Mouse (Mus musculus): Measurements from ENCODE around the gene Ubxn11. TPM values are rescaled to one million over a fixed set of nuclear protein-coding genes. Genes with fewer than 3 reads are reported as not detected.

The Ubxn11 gene
- polyA plus RNA-seq, 1 experiment from 2014 or later = 2.9 TPM

- H3K4me1 ChIP-seq = peaks cover 17% of the 10 kb centered on the region
- H3K36me3 ChIP-seq = peaks cover 22% of the 10 kb centered on the region; the same call in 1 of the 2 replicates
- WGBS = 93% methylated on average over 3 of the region's 3 CpGs
- H3K27me3 ChIP-seq (ENCODE audit: insufficient read depth, poor library complexity, severe bottlenecking) = no peaks in the 10 kb centered on the region
- H3K4me3 ChIP-seq = no peak overlapping the region
- no peak overlapping the region for H3K27ac ChIP-seq
- no peak for DNase-seq (ENCODE audit: low spot score)
- no peaks in the 10 kb centered on the region for H3K9me3 ChIP-seq
Observed at GRCm38 (mm10) chr4:134166906-134167305, 64.5 kb downstream of the Ubxn11 start.

GRCm38 (mm10) chr4:134172391-134172790, 70.0 kb downstream of the Ubxn11 start:
- Histone ChIP-seq H3K4me3 (no peak overlapping the region), H3K36me3 (peaks cover 24% of the 10 kb centered on the region; the same call in 1 of the 2 replicates), H3K4me1 (no peaks in the 10 kb centered on the region), H3K9me3 (no peaks in the 10 kb centered on the region), H3K27ac (no peak overlapping the region), H3K27me3 (ENCODE audit: insufficient read depth, poor library complexity, severe bottlenecking) (no peaks in the 10 kb centered on the region)
- no peak for DNase-seq (ENCODE audit: low spot score)
- 73% methylated on average over 3 of the region's 3 CpGs for WGBS

Other genes with a start within 250 kb of the Ubxn11 start
- 31.1 and 39.9 TPM in 2 replicates for gene Rps6ka1, start 214.8 kb upstream of the Ubxn11 start, polyA plus RNA-seq (2016; fragmentation: Nextera tagmentation; extraction: Ambion mirVana)
- 2,048 and 2,274 TPM in 2 replicates for gene Hmgn2, start 133.9 kb upstream of the Ubxn11 start, polyA plus RNA-seq (2016; fragmentation: Nextera tagmentation; extraction: Ambion mirVana)
- 34.1 and 39.0 TPM in 2 replicates for gene Dhdds, start 101.7 kb upstream of the Ubxn11 start, polyA plus RNA-seq (2016; fragmentation: Nextera tagmentation; extraction: Ambion mirVana)
- gene Lin28a, start 83.7 kb upstream of the Ubxn11 start, polyA plus RNA-seq (2016; fragmentation: Nextera tagmentation; extraction: Ambion mirVana) = 4.4 and 12.4 TPM in 2 replicates
- not detected in 2 replicates for gene Zfp683, start 48.7 kb upstream of the Ubxn11 start, polyA plus RNA-seq (2016; fragmentation: Nextera tagmentation; extraction: Ambion mirVana)
- 0.78 and 2.7 TPM in 2 replicates for gene Crybg2, start 41.8 kb upstream of the Ubxn11 start, polyA plus RNA-seq (2016; fragmentation: Nextera tagmentation; extraction: Ambion mirVana)
- gene Cd52, start 7.5 kb upstream of the Ubxn11 start, polyA plus RNA-seq (2016; fragmentation: Nextera tagmentation; extraction: Ambion mirVana) = 1.7 and 4.2 TPM in 2 replicates
- 188 and 243 TPM in 2 replicates for gene Sh3bgrl3, start 26.2 kb downstream of the Ubxn11 start, polyA plus RNA-seq (2016; fragmentation: Nextera tagmentation; extraction: Ambion mirVana)
- 28.2 and 31.1 TPM in 2 replicates for gene Cep85, start 84.5 kb downstream of the Ubxn11 start, polyA plus RNA-seq (2016; fragmentation: Nextera tagmentation; extraction: Ambion mirVana)
- gene Gm7534, start 100.4 kb downstream of the Ubxn11 start, polyA plus RNA-seq (2016; fragmentation: Nextera tagmentation; extraction: Ambion mirVana) = not detected in 2 replicates
- gene Catsper4, start 124.8 kb downstream of the Ubxn11 start, polyA plus RNA-seq (2016; fragmentation: Nextera tagmentation; extraction: Ambion mirVana) = not detected in 2 replicates
- gene Cnksr1, start 135.8 kb downstream of the Ubxn11 start, polyA plus RNA-seq (2016; fragmentation: Nextera tagmentation; extraction: Ambion mirVana) = 1.2 TPM in 2 replicates
- 0.19 and 0.28 TPM in 2 replicates for gene E130218I03Rik, start 141.1 kb downstream of the Ubxn11 start, polyA plus RNA-seq (2016; fragmentation: Nextera tagmentation; extraction: Ambion mirVana)
- gene Zfp593, start 143.0 kb downstream of the Ubxn11 start, polyA plus RNA-seq (2016; fragmentation: Nextera tagmentation; extraction: Ambion mirVana) = 13.3 and 15.3 TPM in 2 replicates
- gene Gm30191, start 144.4 kb downstream of the Ubxn11 start, polyA plus RNA-seq (2016; fragmentation: Nextera tagmentation; extraction: Ambion mirVana) = not detected in 2 replicates
- gene Grrp1, start 151.5 kb downstream of the Ubxn11 start, polyA plus RNA-seq (2016; fragmentation: Nextera tagmentation; extraction: Ambion mirVana) = 6.3 and 8.8 TPM in 2 replicates
- 15.8 and 18.2 TPM in 2 replicates for gene Pdik1l, start 185.3 kb downstream of the Ubxn11 start, polyA plus RNA-seq (2016; fragmentation: Nextera tagmentation; extraction: Ambion mirVana)
- 47.5 and 77.0 TPM in 2 replicates for gene Trim63, start 212.6 kb downstream of the Ubxn11 start, polyA plus RNA-seq (2016; fragmentation: Nextera tagmentation; extraction: Ambion mirVana)
- gene Slc30a2, start 240.6 kb downstream of the Ubxn11 start, polyA plus RNA-seq (2016; fragmentation: Nextera tagmentation; extraction: Ambion mirVana) = 0.09 and 0.36 TPM in 2 replicates